Mouse (Mus musculus) layer of hippocampus, adult 2 months (tissue): ENCODE data around the gene Abca17. TPM values are rescaled to one million over a fixed set of nuclear protein-coding genes. Genes with fewer than 3 reads are reported as not detected.
A peak's percentile ranks its signal among the peaks of the same experiment; 100 is the strongest.

Source experiments
- DNase-seq, 2 experiments: peaks; one replicate each; pipeline ENCODE4 v3.0.0; 2022; ENCODE audit warnings: low spot score in 2 of 2
- H3K27ac ChIP-seq: fragments of 200-600 bp; 2 replicates; pipeline ENCODE4 v1.8.1; 2022
- H3K4me3 ChIP-seq: fragments of 200-600 bp; 2 replicates; pipeline ENCODE4 v1.8.1; 2022; ENCODE audit warnings: mild to moderate bottlenecking
- CTCF ChIP-seq: fragments of 200-600 bp; conservative IDR thresholded peaks from 2 replicates; pipeline ENCODE4 v1.8.1; 2022; ENCODE audit warnings: antibody characterized with exemption, mild to moderate bottlenecking, moderate library complexity
- long read RNA-seq, 2 experiments: library from polyadenylated mRNA; stranded (forward); transcript quantifications; one replicate each; pipeline ENCODE4 v2.0.0; 2021; ENCODE audit warnings: borderline mapping rate in 2 of 2
- total RNA-seq, 2 experiments: library from RNA; stranded (reverse); gene quantifications; 2 replicates each; pipeline ENCODE4 v1.2.3; 2021

The Abca17 gene
- 1 to 10 TPM in 1 of 2 experiments, under 1 TPM in 1; 0.69 to 1.2 TPM for total RNA-seq
- long read RNA-seq, experiment 1, partial matches to known transcripts = 0 of 1 reads
- long read RNA-seq, experiment 1, other reads (novel, unspliced or antisense) = 1 of 1 reads
- long read RNA-seq, experiment 2 = 0 reads

- no peak for DNase-seq
- Histone ChIP-seq H3K27ac (peak within 1 kb of the TSS; percentile 90), H3K4me3 (peak within 1 kb of the TSS; percentile 96)
- TF ChIP-seq CTCF = no peak
Observed at GRCm38 (mm10) chr17:24350926-24351759, at the start of gene Abca17. Gene Abca17 (minus strand): TSS chr17:24351068.

- no peak for DNase-seq
- TF ChIP-seq CTCF = no peak
- H3K4me3 ChIP-seq = no peak overlapping the region
- H3K27ac ChIP-seq = peak overlapping the region; percentile 18; the same call in 1 of the 2 replicates
Observed at GRCm38 (mm10) chr17:24394456-24394855, 43.6 kb upstream of the Abca17 start.

- Histone ChIP-seq H3K27ac (no peak overlapping the region), H3K4me3 (no peak overlapping the region)
- TF ChIP-seq CTCF = no peak
- DNase-seq = no peak
Observed at GRCm38 (mm10) chr17:24393527-24393926, 42.7 kb upstream of the Abca17 start.

- TF ChIP-seq CTCF = peak; percentile 76
- Histone ChIP-seq H3K4me3 (no peak overlapping the region), H3K27ac (no peak overlapping the region)
- DNase-seq = no peak
Observed at GRCm38 (mm10) chr17:24391149-24391548, 40.3 kb upstream of the Abca17 start.

GRCm38 (mm10) chr17:24389865-24390264 is 39.0 kb upstream of the Abca17 start:
- Histone ChIP-seq H3K4me3 (no peak overlapping the region), H3K27ac (no peak overlapping the region)
- peak in 1 of 2 experiments; percentile 50 for DNase-seq
- peak; percentile 86 for TF ChIP-seq CTCF

GRCm38 (mm10) chr17:24388711-24389110 is 37.8 kb upstream of the Abca17 start:
- no peak for DNase-seq
- H3K4me3 ChIP-seq = no peak overlapping the region
- TF ChIP-seq CTCF = no peak
- H3K27ac ChIP-seq = no peak overlapping the region

GRCm38 (mm10) chr17:24383789-24384188 is 32.9 kb upstream of the Abca17 start:
- no peak for TF ChIP-seq CTCF

GRCm38 (mm10) chr17:24378496-24378895 is 27.6 kb upstream of the Abca17 start:
- no peak for TF ChIP-seq CTCF
- Histone ChIP-seq H3K4me3 (no peak overlapping the region), H3K27ac (no peak overlapping the region)
- DNase-seq = no peak

More at GRCm38 (mm10) chr17:24383789-24384188, 32.9 kb upstream of the Abca17 start:
- no peak overlapping the region for H3K4me3 ChIP-seq
- no peak for DNase-seq
- no peak overlapping the region for H3K27ac ChIP-seq

- H3K27ac ChIP-seq = no peak overlapping the region
- no peak for TF ChIP-seq CTCF
- H3K4me3 ChIP-seq = no peak overlapping the region
- no peak for DNase-seq
Observed at GRCm38 (mm10) chr17:24375886-24376285, 25.0 kb upstream of the Abca17 start.

- Histone ChIP-seq H3K4me3 (no peak overlapping the region), H3K27ac (no peak overlapping the region)
- TF ChIP-seq CTCF = no peak
- no peak for DNase-seq
Observed at GRCm38 (mm10) chr17:24375094-24375712, 24.3 kb upstream of the Abca17 start.

- H3K4me3 ChIP-seq = no peak overlapping the region
- no peak overlapping the region for H3K27ac ChIP-seq
- no peak for TF ChIP-seq CTCF
- DNase-seq = no peak
Observed at GRCm38 (mm10) chr17:24365863-24366262, 15.0 kb upstream of the Abca17 start.

- DNase-seq = no peak
- H3K27ac ChIP-seq = no peak overlapping the region
- no peak for TF ChIP-seq CTCF
- no peak overlapping the region for H3K4me3 ChIP-seq
Observed at GRCm38 (mm10) chr17:24364461-24364860, 13.6 kb upstream of the Abca17 start.

GRCm38 (mm10) chr17:24362527-24362926 is 11.7 kb upstream of the Abca17 start:
- Histone ChIP-seq H3K27ac (no peak overlapping the region), H3K4me3 (no peak overlapping the region)
- no peak for TF ChIP-seq CTCF
- DNase-seq = no peak

- Histone ChIP-seq H3K4me3 (no peak overlapping the region), H3K27ac (no peak overlapping the region)
- DNase-seq = no peak
- TF ChIP-seq CTCF = no peak
Observed at GRCm38 (mm10) chr17:24361291-24361690, 10.4 kb upstream of the Abca17 start.
